Mouse (Mus musculus): ENCODE measurements around the gene Cyp2j8.

DNA sequence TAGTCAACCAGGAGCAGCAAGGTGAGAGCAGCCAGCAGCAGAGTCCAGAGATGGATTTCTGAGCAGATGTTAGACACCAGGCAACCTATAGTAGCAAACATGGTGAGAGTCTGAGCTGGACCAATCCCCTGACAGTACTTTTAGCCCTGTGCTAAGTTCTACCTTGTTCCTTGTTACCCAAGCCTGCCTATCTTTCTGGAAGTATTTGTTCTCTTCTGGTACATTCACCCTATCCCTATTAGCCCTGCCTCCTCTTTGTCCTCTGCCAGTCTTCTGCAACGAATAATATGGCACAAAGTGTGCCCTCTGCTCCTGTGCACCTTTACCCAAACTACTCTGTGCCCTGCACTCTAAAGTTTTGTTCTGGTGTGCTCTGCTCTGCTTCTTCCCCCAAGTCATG lies at the start of gene Cyp2j8:
- TF ChIP-seq CTCF (IDR thresholded peaks at IDR 0.05; ENCODE audit: borderline replicate concordance, insufficient read depth, low read length) = no peak
- no peak for TF ChIP-seq POLR2A (IDR thresholded peaks at IDR 0.05; ENCODE audit: low read depth, low read length)
